Mouse (Mus musculus) kidney, postnatal 10 days (tissue): Measurements from ENCODE around the gene Hmcn2.

ENCODE experiments used
- DNase-seq: peaks from one replicate; pipeline ENCODE4 v3.0.0; 2021; ENCODE audit warnings: mixed read lengths

Hmcn2 gene

DNA sequence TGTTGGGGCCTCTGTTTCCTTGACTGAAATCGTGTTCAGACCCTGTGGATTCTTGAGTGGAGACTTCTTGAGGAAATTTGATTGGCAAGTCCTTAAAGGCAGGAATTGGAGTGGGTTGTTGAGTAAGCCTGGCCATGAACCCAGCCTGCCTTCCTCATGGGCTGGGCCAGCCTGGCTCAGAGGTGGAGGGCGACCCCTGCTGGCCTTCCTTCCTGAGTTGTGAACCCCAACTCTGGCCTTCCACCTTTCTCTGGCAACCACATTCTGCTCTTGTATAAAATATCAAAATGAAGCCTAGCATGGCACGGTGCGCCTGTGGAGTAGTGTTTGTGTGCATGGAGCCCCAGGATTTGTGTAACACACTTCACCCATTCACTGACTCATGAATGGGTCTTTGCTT, 8.5 kb upstream of the Hmcn2 start:
- peak; percentile 64 for DNase-seq

DNA sequence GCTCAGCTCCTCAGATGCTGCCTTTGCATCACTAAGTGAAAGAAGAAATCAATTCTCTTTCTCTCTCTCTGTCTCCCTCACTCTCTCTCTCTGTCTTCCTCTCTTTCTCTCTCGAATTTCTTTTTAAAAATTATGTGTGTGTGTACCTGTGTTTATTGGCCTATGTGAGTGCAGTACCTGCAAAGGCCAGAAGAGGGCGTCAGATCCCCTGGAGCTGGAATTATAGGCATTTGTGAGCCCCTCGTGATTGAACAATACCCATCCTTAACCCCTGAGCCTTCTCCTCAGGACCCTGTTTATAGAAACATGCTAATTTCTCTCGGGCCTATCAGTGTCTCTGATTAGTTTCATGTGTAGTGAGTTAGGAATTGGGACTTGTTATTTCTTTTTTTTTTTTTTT, 6.0 kb upstream of the Hmcn2 start:
- DNase-seq = no peak

DNA sequence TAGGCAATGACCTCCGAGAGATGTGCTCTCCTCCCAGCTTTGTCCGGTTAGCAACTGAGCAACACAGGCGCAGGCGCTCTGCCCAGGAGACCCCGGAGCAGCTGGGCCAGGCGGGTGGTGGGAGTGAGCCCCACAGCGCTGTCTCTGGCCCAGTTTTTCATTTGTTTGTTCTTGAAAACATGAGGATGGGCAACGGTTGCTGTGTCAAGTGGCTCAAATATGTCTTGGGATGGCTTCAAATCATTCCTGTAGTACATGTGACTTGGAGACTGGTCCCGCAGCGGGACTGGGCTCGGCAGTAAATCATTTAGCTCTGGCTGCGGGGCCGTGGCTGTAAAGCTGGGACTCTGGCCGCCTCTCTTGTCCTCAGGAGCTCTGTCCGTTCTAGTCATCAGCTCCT, 4.7 kb upstream of the Hmcn2 start:
- peak; percentile 59 for DNase-seq

DNA sequence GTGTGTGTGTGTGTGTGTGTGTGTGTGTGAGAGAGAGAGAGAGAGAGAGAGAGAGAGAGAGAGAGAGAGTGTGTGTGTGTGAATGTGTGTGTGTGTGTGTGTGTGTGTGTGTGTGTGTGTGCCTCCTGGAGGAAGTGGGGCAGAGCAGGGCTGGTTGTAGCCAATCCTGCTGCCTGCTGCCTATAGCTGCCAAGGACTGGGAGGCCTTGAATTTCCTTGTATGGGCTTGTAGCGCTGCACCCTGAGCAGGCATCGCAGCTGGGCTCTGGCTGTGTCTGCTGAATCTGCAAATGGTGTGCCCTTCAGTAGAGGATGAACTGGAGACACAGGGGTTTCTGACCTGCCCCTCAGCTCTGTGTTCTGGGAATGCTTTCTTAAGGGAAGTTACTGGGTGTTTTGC, 3.9 kb downstream of the Hmcn2 start:
- no peak for DNase-seq

DNA sequence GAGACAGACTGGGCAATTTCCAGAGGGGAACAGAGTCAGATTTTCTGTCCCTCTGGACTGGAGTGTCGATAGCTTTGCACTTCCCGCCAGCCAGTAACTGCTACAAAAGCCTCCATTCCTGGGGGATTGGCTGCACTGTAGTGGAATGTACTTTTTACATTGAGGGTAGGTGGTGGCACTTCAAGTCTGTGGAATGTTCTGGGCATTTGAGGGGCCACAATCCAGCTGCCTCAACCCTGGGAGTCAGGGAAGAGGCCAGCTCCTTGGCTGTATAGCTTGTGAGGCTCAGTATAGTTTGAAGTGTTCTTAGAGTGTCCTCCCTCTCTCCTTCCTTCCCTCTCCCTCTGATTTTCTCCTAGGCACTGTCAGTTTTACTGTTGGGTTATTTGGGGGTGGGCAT, 5.0 kb downstream of the Hmcn2 start:
- no peak for DNase-seq

DNA sequence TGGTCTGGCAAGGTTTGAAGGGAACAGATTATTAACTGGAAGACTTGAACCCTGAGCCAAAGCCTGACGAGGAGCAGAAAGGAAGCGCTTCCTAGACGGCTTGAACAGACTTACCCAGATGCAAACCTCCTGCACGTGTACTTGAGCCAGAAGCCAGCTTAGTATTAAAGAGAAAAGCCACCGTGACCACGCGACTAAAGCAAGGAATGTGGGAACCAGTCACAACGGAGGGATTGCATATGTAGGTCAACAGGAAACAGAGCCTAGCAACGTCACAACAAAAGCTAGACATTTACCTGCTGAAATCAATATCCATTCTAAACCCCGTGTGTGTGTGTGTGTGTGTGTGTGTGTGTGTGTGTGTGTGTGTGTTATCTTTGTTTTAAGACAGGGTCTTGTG, 13.0 kb downstream of the Hmcn2 start:
- DNase-seq = no peak

DNA sequence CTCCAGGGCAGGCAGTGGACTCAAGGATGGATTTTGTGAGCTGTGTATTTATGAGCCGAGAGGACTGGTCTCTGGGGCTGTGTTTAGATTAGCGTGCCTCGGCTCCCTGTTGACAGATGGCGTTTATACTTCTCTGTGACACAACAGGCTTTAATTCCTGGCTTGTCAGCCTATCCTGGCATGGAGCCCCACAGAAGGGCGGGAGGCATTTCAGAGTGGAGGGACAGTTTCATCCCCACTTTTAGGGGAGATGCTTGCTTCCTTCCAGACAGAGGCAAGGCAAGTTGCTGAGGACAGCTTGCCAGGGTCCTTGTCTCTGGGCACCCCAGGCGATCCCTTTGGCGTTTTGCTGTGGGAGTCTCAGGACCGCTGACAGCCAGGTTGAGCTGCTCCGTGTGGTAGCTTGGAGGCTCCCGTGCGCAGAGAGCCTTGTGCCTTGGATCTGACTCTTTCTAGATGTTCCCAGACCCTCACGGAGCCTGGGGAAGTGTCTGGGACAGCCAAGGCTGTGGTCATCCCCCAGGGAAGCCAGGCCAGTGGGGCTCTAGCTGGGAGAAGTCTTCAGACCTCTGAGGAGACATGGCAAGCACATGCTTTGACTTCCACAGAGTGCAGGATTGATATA, 23.6 kb downstream of the Hmcn2 start:
- peak; percentile 67 for DNase-seq

DNA sequence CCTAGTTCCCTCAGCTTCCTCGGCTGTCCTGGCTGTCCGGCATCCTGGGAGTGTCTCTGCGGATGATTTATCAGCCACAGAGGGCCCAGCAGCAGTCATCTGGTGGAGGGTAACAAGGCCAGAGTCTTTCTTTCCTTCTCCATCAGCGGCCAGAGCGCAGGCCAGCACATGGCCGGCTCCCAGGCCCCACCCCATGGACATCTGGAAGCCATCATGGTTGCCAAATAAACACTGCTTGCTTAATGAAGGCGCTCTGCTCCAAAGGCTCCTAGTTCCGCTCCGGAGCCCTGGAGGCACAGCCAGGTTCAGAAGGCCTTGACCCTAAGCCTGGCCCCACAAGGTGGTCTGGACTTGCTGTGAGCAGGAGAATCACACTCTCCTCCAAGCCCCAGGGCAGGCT, 25.6 kb downstream of the Hmcn2 start:
- peak; percentile 83 for DNase-seq

DNA sequence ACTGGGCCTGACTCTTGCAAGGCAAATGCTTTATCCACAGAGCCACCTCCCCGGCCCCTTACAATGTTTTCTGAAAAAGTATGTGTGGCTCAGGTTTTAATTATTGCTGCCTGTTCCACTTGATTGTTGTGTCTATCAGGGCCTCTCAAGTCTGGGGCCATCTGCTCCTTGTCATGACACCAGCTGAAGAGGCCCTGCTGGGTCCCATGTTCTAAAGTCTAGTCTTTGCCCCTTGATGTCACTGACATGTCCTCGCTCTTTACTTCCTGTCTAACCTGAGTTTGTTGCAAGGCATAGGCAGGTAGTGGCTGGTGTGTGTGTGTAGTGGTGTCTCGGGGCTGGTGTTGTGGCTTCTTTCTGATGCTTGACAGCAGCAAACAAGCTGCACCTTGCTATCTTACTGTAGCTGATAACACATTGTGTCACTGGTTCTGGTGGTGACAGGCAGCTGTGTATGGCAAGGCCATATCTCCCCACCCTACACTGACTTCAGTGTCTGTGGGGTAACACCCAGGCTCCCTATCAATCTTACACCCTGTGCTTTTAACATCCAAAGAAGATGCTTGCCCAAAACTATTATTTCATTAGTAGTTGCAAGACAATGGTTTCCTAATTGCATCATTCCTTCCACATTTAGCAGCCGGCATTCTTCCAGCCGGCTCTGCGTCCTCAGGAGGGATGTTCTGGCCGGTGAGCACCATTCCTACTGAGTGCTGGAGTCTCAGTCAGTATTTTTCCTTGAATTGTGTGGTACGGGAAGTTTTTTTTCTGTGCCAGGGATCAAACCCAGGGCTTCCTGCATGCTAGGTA, 27.7 kb downstream of the Hmcn2 start:
- DNase-seq = no peak

DNA sequence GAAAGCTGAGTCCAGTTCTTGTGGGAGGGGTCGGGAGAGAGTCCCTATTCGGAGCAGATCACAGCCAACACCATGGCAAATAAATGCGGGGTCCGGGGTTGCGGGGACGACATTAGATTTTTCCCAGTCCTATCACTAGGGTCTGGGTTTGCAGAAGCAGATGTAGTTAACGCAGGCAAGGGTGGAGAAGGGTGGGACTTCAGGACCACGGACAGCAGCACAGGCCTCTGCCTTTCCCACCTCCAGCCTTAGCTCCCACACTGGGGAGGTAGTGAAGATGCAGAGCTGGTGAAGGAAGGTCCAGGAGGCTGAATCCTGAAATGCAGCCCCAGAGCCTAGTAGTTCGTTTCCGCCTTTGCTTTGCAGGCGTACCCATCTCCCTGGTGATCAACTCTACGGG, 31.9 kb downstream of the Hmcn2 start:
- DNase-seq = peak; percentile 87

DNA sequence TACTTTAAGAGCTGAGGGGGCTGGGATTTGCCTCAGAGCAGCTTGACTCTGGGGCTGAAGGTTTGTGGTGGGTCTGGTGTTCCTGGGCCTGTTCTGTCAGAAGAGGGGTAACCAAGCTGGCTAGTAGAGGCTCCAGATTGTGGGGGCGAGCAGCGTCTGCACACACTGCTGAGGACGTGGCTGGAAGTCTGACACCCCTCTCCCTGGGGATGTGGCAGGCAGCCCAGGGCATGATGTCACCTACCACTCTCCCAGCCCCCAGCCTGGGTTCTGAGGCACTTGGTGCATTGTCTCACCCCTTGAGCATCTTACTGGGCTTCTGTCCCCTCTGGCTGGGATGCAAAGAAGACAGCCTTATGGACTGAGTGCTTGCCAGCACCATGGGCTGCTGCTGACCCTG, 34.2 kb downstream of the Hmcn2 start:
- no peak for DNase-seq

DNA sequence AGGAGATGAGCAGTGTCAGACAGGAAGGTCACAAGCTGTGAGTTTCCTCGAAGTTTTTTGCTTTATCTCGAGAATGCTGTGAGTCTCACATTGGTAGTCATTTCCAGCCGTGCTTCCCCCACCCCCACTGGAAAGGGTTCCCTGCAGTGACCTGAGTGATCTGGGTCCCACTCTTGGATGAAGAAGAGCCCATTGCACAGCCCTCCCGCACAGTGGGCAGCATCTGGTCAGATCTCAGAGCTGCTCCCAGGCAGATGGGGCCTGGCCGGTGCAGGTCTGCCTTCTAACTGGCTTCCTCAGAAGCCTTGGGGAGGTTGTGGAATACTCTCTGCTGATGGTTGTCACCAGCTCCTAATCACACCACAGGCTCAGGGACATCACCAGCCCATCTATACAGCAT, 34.6 kb downstream of the Hmcn2 start:
- no peak for DNase-seq

DNA sequence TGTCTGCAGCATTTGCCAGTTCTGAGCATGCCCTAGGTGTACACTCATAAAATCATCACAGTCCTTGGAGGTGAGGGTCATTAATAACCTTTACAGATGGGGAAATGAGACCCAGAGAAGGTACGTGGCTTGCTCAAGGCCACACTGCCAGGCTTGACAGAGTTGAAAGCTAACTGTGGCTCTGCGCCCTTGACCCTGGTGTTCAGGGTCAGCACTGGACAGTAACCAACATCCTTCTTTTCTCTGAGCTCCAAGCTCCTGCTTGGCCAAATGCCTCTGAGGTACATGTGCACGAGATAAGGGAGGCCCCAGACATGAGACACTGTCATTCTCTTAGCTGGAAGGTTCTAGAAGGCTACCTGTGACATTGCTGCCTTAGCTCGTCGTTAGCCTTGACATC, 42.6 kb downstream of the Hmcn2 start:
- DNase-seq = no peak

DNA sequence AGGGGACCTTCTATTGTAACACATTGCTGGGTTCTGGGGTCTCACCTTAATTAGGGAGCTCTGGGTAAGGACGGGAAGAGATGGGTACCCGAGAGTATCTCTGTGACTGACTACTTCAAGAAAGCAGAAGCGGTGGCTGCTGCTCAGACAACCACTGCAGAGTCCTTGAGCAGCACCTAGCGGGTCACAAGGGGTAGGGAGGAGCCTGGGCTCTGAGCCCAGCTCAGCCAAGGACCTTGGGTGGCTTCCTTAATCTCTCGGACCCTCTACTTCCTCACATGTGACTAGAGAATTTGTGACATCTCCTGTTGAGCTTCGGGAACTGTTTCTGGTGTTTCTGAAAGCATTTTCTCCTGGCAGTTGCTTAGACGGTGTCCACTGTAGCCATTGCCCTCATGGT, 45.1 kb downstream of the Hmcn2 start:
- DNase-seq = no peak

DNA sequence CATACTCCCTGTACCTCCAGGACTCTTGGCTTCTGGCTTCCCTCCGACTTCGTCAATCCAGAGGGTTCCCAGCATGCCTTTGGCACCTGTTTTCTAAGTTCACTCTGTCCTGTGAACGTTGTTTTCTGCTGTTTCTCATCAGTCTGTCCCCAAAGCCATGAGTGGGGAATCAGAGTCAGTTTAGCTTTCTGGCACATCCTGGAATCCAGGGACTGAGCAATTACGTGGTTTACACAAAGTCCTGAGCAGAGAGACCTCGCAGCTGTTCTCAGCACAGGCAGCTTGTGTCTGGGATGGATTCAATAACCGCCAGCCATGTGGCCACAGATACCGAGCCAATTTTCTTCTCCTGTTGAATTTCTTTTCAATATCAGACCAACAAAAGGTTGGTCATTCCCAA, 53.0 kb downstream of the Hmcn2 start:
- DNase-seq = no peak

DNA sequence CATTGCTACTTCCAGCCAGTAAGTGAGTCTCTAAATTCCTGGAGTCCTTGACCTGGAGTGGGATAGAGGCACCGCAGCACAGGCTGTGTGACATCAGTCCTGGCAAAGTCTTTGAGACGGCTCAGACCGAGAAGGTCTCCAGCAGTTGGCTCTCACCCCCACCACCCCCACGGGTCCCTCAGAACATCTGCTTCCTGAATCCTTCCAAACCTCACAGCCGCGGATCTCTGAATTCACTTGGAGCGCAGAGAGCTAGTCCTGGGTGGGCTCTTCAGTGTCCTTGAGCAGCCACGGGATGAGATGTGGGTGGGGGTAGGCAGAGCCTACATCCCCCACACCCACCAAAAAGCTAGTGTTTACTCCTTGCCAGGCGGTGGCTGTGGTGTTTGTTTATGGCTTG, 57.2 kb downstream of the Hmcn2 start:
- DNase-seq = peak; percentile 73

DNA sequence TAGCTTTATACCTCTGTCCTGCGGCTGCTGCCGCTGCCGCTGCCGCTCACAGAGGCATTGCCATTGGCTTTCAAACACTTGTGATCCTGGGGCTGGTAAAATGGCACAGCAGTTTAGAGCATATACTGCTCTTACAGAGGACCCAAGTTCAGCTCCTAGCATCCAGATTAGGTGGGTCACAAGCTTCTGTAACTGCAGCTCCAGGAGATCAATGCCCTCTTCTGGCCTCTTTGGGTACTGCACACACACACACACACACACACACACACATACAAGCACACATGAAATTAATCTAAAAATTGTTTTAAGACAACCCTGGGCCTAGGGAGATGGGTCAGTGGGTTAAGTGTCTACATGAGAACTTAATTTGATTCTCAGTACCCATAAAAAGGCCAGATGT, 58.0 kb downstream of the Hmcn2 start:
- no peak for DNase-seq

DNA sequence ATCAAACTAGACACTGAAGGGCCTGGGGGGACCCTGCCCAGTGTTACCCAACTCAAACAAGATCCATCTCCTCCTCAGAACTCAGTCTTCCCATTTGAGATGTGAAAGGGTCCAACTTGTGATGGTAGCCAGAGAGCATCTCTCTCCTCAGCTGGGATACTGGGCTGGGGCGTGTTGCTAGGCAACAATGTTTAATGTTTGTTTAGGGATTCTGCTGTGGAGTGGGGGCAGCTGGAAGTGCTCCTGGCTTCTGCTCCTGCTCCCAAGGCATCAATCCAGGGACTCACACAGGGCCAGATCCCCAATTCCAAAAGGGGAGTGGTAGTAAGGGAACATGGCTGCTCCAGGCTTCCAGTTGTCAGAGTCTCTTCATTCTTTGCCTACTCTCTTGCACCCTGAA, 60.2 kb downstream of the Hmcn2 start:
- peak; percentile 36 for DNase-seq

DNA sequence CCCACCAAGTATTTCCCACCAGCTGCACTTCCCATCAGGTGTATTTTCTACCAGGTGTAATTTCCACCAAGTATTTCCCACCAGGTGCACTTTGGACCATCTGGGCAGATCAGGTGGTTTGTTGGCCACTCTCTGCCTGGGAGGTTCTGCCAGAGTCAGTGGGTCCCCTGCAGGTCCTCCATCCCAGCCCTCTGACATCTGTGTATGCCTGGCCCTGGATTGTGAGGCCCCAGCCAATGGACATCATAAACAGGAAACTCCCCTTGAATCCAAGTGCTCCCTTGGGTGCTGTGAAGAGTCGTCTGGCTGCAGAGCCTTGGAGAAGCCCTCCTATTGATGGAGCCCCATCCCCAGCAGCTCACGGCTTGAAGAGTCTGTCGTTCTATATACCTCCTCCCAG, 61.8 kb downstream of the Hmcn2 start:
- DNase-seq = no peak

DNA sequence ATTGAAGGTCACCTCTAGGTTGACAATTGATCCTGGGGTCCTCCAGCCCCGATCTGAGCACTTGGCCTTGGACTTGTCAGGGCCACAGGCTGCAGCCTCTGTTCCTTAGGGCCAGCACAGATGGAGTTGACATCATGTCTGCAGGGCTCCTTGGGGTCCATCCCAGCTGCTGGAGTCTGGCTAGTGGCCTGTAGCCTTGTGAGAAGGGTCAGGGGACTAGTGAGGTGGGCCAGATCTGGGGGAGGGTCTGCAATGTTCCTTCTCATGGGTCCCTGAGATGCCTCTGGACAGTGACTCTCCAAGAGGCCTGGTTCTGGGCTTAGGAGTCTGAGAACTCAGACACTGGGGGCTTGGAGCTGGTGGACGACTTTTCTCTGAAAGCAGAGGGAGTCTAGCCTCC, 63.3 kb downstream of the Hmcn2 start:
- no peak for DNase-seq

DNA sequence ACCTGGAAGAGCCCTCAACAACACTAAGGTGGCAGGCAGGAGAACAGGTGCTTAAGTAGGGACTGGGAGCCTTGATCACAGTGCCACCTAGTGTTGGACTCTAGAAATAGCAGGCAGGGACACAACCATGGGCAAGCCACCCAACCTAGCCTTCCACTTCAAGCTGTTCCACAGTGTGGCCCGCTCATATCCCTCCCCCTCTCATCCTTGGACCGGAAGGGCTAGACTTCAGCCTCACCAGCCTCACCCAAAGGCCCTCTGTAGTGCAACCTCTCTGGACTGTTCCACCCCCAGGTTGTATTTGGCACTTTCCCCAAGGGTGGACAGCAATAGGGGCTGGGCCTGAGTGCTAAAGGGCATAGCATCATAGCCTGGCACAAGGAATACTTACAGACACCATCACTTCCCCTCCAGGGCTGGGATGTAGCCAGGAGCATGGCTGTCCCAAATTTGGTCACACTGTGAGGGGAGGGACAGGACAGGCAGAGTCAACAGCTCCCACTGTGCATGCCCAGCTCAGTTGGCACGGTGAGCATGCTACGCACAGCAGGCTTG, 67.2 kb downstream of the Hmcn2 start:
- DNase-seq = peak; percentile 68

DNA sequence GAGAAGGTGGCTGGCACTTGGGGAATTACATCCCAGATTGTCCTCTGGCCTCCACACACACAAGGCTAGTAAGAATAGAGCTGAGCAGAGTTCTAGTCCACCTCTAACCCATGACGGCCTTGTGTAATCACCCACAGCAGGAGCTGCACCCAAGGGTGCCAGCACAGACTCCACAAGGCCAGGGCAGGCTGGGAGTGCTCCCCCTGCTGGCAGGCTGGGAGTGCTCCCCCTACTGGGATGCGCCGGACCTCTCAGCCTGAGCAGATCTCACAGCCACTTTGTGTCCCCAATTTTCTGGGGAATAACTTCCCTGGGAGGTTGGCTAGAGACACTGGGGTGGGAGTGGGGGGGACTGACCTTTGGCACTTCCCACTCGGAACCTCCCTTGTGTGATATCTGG, 68.7 kb downstream of the Hmcn2 start:
- peak; percentile 63 for DNase-seq

DNA sequence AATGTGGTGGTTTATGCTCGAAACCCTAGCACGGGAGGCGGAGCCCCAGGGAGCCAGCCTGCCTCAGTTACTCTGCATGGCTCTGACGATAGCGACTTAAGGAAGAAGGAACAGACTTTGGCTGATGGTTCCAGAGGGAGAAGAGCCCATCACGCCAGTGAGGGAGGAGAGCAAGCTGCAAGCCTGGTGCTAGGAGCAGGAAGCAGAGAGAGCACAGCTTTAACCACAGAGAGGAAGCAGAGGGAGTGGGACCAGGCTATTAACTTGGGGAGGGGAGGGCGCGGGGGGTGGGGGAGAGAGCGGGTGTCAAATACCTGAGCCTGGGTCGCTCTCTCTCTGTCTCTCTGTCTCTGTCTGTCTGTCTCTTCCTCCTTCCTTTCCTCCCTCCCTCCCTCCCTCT, 102.8 kb downstream of the Hmcn2 start:
- no peak for DNase-seq

DNA sequence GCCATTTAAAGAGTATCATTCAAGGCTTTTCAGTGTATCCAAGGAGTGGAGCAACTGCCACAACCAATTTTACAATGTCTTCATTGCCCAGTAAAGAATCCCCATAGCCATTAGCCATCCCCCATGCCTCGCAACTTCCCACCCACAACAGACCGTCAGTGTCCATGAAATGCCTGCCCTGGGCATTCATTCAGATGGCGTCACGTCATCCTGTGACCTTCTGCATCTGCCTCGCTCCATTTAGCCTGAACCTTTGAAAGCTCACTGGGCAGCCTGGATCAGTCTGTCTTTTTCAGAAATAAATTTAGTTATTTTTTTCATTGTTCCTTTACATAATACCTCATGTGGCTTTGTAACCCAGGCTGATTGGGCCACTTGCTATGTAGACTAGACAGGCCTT, 103.8 kb downstream of the Hmcn2 start:
- DNase-seq = no peak

DNA sequence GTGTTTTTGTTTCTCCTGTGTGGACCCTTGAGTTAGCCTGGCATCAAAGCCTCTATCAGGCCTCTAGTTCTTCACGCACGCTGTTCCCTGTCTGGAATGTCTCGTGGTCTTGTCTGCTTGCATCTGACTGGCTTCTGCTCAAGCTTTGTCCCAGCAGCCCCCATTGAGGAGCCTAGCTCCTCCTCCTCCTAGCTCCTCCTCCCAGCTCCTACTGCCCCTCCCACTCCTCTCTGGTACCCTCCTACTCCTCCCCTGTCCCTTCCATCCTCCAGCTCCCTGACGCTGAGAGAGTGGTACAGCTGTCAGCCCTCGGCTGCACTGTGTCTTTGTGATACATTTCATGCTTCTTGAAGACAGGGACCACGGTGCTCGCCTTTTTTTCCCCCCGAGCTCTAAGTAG, 104.4 kb downstream of the Hmcn2 start:
- DNase-seq = no peak
